Mouse (Mus musculus): Measurements from ENCODE around the gene Olfr1373. TPM values are rescaled to one million over a fixed set of nuclear protein-coding genes. Genes with fewer than 3 reads are reported as not detected.

Olfr1373 gene
- total RNA-seq (2023): not detected

GRCm38 (mm10) chr11:52145428-52145827, at the start of gene Olfr1373:
Gene Olfr1373 (minus strand): TSS chr11:52145528.

GRCm38 (mm10) chr11:52098398-52098946, 46.9 kb downstream of the Olfr1373 start, which contains the start of gene Ppp2ca:
Gene Ppp2ca (plus strand): TSS chr11:52098681.

Other genes with a start within 250 kb of the Olfr1373 start
- gene Cdkn2aipnl, start 177.9 kb downstream of the Olfr1373 start, total RNA-seq (2023): 52.3 TPM
- gene Ube2b, start 144.8 kb downstream of the Olfr1373 start, total RNA-seq (2023): 244 TPM
- 2.2 TPM for gene Cdkl3, start 141.3 kb downstream of the Olfr1373 start, total RNA-seq (2023)
- gene Ppp2ca, start 46.8 kb downstream of the Olfr1373 start, total RNA-seq (2023): 124 TPM
- gene Olfr1371, start 68.5 kb upstream of the Olfr1373 start, total RNA-seq (2023): not detected
- gene Skp1a, start 86.5 kb upstream of the Olfr1373 start, total RNA-seq (2023): 178 TPM
- gene Tcf7, start 137.5 kb upstream of the Olfr1373 start, total RNA-seq (2023): 1,345 TPM
- gene Vdac1, start 215.3 kb upstream of the Olfr1373 start, total RNA-seq (2023): 50.2 TPM